Mouse (Mus musculus) kidney, adult 11 months (tissue): Measurements from ENCODE around the gene Ptprn2.

Experiments
- DNase-seq: peaks from one replicate; pipeline ENCODE4 v3.0.0; 2022

The Ptprn2 gene

GRCm38 (mm10) chr12:116907424-116907823, 421.9 kb downstream of the Ptprn2 start:
- no peak for DNase-seq

- DNase-seq, result no peak
These were observed 423.1 kb downstream of the Ptprn2 start for GRCm38 (mm10) chr12:116908668-116909067.

GRCm38 (mm10) chr12:116916776-116917175, 431.3 kb downstream of the Ptprn2 start:
- no peak for DNase-seq

GRCm38 (mm10) chr12:116919185-116919584, 433.7 kb downstream of the Ptprn2 start:
- no peak for DNase-seq

- DNase-seq, result no peak
These were observed 434.4 kb downstream of the Ptprn2 start for GRCm38 (mm10) chr12:116919691-116920526.

GRCm38 (mm10) chr12:116927115-116927514, 441.6 kb downstream of the Ptprn2 start:
- no peak for DNase-seq

- DNase-seq, result no peak
These were observed 442.0 kb downstream of the Ptprn2 start for GRCm38 (mm10) chr12:116927516-116927915.

GRCm38 (mm10) chr12:116938158-116938854, 452.8 kb downstream of the Ptprn2 start:
- no peak for DNase-seq

GRCm38 (mm10) chr12:116943883-116944282, 458.4 kb downstream of the Ptprn2 start:
- no peak for DNase-seq

- DNase-seq, result no peak
These were observed 462.8 kb downstream of the Ptprn2 start for GRCm38 (mm10) chr12:116948151-116948928.

- no peak for DNase-seq
These were observed 464.2 kb downstream of the Ptprn2 start for GRCm38 (mm10) chr12:116949726-116950125.

GRCm38 (mm10) chr12:116952452-116953205, 467.1 kb downstream of the Ptprn2 start:
- no peak for DNase-seq

- DNase-seq, result no peak
These were observed 473.6 kb downstream of the Ptprn2 start for GRCm38 (mm10) chr12:116959164-116959563.

GRCm38 (mm10) chr12:116963906-116964305, 478.4 kb downstream of the Ptprn2 start:
- DNase-seq, result no peak

- no peak for DNase-seq
These were observed 482.9 kb downstream of the Ptprn2 start for GRCm38 (mm10) chr12:116968215-116968939.

- DNase-seq, result no peak
These were observed 490.0 kb downstream of the Ptprn2 start for GRCm38 (mm10) chr12:116975547-116975946.

- DNase-seq, result no peak
These were observed 491.5 kb downstream of the Ptprn2 start for GRCm38 (mm10) chr12:116976981-116977380.

- no peak for DNase-seq
These were observed 492.7 kb downstream of the Ptprn2 start for GRCm38 (mm10) chr12:116978201-116978600.

GRCm38 (mm10) chr12:116981315-116981714, 495.8 kb downstream of the Ptprn2 start:
- no peak for DNase-seq

GRCm38 (mm10) chr12:116989144-116989543, 503.6 kb downstream of the Ptprn2 start:
- no peak for DNase-seq

- DNase-seq, result no peak
These were observed 516.1 kb downstream of the Ptprn2 start for GRCm38 (mm10) chr12:117001546-117002148.
